Mouse (Mus musculus) gastrocnemius, postnatal 25 days (tissue): ENCODE results near the gene Zfp654. TPM values are rescaled to one million over a fixed set of nuclear protein-coding genes. Genes with fewer than 3 reads are reported as not detected.

Source experiments
- DNase-seq: peaks from one replicate; pipeline ENCODE4 v3.0.0; 2022
- total RNA-seq, 2 experiments: library from RNA; stranded (reverse); gene quantifications; 1 replicate in 1 of 2; 2 replicates in 1 of 2; pipeline ENCODE4 v1.2.3; 2021

The Zfp654 gene
- total RNA-seq, 2 experiments from 2014 or later: 7.1 to 7.5 TPM

DNA sequence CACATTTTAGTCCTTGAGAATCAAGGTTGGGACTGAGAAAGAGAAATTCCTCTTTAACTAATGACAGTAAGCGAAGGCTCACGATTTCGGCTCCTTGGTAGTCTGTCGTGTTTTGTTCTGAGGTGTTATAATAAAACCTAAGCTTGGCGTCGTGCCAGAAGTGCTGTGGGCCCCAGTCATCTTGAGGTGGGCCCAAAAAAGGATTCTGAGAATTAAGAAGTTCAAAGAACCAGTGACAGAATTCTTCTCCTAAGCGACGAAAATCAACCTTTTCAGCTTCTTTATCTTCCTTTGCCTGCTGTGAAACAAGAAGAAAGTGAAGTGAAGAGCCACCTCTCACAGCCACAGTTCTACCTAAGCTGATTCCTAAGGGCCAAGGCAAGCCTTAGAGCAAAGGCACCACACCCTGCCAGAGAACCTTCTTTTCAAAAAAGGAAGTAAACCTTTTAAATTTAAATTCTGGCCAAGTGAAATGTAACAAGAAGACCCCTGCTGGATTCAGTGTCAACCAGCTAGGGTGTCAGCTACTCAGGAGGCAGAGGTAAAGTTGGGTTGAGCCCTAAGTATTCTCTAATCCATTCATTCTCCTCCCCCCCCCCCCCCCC lies 84.7 kb downstream of the Zfp654 start:
- DNase-seq: no peak

DNA sequence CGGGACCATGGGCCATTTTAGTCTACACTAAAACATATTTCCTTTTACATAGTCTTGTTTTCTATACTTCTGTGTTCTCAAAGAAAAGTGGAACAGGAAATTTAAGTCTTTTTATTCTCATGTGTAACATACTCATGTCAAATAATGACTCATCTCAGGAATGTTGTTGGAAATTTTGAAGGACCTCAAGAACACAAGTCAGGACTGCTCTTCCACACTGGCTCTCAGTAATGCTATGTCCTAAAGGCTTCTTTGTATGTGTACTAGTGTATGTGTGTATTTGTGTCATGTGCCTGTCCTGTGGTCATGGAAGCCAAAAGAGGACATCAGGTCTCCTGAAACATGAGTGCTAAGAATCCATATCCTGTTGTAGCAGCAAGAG lies 92.2 kb downstream of the Zfp654 start:
- no peak for DNase-seq

DNA sequence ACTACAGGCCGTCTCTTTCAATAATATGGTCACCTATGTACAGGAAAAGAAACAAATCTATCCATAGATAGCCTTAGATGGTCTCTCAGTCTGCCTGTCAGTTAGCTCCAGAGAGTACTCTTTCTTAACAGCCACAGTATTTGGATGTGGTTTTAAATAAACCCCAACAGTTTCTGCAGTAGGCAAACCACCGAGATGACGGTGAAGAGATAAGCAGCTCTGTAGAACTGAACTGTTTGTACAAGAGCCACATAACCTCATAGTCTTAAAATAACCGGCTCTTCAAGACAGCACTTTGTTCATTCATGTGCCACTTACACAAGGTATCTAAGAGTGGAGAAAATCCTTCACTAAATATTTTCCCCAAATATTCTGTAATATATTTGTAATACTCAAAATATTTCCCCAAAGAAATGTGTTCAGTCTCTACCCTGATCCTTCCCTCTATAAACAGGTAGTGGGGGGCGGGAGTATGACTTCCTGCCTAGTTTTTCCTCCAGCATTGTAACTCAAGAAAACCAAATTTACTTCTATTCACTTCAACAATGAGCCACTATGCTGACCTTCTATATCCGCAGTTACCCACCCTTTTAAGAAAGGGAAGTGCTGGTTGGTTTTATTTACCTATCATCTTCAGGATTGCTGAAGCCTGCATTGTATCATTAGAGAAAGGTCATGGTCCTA lies 92.7 kb downstream of the Zfp654 start:
- no peak for DNase-seq

DNA sequence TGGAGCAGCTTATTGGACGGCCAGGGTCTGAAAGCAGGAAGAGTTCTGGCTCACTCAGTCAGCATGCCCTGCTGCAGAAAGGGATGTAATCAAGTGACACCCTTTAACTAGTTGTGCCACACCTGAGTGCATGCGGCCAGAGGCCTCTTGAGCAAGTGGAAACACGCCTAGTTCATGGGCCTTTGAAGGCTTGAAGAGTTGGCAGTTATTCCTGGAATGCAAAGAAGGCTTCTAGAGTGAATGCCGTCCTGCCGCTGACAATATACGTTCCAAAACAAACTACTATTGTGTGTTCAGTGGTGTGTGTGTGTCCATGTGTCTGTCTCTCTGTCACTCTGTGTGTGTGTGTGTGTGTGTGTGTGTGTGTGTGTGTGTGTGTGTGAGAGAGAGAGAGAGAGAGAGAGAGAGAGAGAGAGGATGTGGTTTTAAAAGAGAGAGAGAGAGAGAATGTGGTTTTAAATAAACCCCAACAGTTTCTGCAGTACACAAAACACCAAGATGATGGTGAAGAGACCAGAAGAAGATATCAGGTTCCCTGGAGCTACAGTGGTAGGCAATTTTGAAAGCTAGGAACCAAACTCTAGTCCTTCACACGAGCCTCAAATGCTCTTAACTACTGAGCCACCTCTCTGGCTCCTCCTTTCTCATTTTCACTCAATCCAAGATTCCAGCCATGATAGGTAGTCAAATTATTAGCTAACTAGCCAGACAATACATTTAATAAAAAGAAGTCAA lies 93.6 kb downstream of the Zfp654 start:
- no peak for DNase-seq

DNA sequence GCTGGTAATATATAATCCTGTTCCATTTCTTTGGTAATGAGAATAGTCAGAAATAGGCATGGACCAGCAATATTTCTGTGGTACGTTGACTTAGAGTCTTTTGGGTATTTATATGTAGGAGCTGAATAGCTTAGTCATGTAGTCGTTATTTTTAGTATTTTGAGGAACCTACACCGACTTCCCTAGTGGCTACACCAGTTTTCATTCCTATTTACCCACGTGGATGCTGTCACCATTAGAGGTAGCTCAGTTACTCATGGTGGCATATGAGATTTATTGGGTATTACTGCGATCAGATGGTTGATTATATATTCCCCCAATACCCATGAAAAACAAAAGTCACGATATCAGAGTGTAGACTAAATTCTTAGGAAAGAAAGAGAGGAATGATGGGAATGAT lies 95.1 kb downstream of the Zfp654 start:
- no peak for DNase-seq

DNA sequence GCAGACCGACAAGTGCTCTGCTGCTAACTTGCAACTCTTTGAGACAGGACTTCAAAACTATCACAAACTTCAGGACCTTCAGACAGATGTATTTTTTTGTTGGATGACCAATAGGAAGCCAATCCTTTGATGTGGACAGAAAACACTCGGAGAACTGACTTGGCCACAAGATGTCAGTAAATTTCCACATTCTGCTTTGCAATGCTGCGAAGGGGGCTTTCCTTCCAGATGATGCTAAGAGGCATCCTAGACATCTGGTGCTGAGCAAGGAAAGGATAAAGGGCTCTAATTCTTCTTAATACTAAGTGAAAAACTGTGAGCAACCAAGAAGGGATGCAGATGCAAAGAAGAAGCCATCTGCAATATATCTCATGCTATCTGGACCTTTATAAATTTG lies 96.7 kb downstream of the Zfp654 start:
- no peak for DNase-seq

DNA sequence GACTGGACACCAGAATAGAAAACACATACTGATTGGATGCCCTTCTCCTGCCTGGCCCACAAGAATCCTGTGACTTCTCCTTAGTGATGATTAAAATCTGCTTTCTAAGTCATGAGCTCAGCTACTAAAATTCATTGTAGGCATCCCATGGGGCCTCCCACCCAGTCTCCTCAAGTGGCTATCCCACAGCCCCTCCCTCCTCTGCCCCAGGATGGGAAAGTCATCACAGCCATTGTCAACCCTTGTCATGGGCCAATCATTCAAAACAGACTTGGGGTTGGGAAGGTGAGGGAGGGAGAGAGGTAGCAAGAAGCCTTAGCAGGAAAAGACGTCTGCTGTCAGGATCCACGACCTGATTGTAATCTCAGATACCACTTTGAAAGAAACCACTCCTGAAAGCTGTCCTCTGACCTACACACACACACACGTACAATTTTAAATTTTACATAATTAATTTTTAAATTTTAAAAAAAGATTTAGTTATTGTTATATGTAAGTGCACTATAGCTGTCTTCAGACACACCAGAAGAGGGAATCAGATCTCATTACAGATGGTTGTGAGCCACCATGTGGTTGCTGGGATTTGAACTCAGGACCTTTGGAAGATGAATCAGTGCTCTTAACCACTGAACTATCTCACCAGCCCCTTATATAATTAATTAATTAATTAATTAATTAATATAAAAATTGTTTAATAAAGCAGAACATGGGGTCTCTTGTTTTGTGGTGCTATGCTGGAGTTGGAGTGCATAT lies 97.3 kb downstream of the Zfp654 start:
- DNase-seq: no peak

DNA sequence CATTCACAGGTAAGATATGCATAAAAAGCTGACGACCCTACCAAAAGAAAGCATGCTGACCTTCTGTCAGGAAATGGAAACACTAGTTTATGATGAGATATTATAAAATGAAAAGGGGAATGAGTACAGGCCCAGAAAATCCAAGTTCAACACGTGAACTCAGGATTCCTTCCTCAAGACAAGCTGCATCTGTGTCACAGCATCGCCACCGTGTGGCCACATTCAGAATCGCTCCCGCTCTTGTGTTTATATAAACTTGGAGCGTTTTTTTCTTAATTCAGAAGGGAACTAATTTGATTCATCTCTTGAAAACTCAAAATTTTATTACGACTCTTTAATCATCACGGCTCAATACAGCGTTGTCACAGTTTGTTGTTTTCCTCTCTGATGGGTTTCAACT lies 103.2 kb downstream of the Zfp654 start:
- no peak for DNase-seq

DNA sequence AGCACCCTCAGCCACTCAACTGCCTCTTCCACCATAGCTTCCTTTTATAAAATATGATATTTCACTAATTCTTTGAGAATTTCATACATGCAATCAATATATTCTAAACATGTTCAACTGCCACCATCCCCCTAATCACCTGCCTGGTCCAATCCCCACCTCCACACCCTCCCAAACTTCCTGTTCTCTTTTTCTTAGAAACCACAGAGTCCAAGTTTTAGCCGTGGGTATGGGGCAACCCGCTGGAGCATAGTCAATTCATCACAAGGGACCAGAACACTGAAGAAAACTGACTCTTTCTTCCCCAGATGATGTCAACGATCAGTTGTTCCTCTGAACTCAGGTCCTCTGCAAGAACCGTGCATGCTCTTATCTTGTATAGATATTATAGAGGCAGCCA lies 106.4 kb downstream of the Zfp654 start:
- DNase-seq: no peak

DNA sequence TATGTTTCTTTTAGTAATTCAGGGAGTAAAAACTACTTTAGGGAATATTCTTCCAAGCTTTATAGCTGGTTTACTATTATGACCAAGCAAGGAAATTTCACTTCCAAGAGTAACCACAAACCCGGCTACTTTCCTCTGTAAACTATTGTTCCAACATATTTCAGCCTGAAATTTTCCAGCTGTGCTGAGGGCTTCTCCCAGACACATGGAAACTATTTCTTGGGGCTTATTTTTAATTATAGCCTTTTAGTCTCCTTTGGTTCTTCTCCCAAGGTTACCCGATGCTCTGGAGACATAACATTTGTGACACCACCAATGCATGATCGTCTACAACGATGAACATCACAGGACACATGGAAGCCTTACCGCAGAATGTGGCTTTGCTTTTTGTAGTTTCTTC lies 114.2 kb downstream of the Zfp654 start:
- DNase-seq: no peak

Other genes starting within 250 kb of the Zfp654 start
- not detected for gene Csnka2ip, start 249.2 kb downstream of the Zfp654 start, total RNA-seq
- gene 4930453N24Rik, start 80.5 kb downstream of the Zfp654 start, total RNA-seq: 10 to 100 TPM; 34.0 to 38.6 TPM
- 10 to 100 TPM; 21.4 to 25.0 TPM for gene Cggbp1, start 344 bp upstream of the Zfp654 start, total RNA-seq